Mouse (Mus musculus) retina, embryonic 14.5 days (tissue): Measurements from ENCODE around the gene Racgap1.
A peak's percentile ranks its signal among the peaks of the same experiment; 100 is the strongest.

Experiments
- DNase-seq: peaks from one replicate; pipeline ENCODE4 v3.0.0-alpha.2; 2015; ENCODE audit warnings: low spot score

Gene Racgap1

GRCm38 (mm10) chr15:99651163-99651872 lies at the start of gene Racgap1:
Gene Racgap1 (minus strand): TSS chr15:99651656.
- DNase-seq, result peak; percentile 99

GRCm38 (mm10) chr15:99700219-99701106 lies 49.0 kb upstream of the Racgap1 start:
- DNase-seq, result no peak

GRCm38 (mm10) chr15:99699715-99700114 lies 48.3 kb upstream of the Racgap1 start:
- no peak for DNase-seq

GRCm38 (mm10) chr15:99698533-99699085 lies 47.2 kb upstream of the Racgap1 start:
- DNase-seq, result no peak

- DNase-seq, result no peak
These were observed 45.9 kb upstream of the Racgap1 start for GRCm38 (mm10) chr15:99697309-99697708.

- DNase-seq, result peak; percentile 28
These were observed 40.5 kb upstream of the Racgap1 start for GRCm38 (mm10) chr15:99691976-99692375.

- no peak for DNase-seq
These were observed 39.5 kb upstream of the Racgap1 start for GRCm38 (mm10) chr15:99690924-99691323.

GRCm38 (mm10) chr15:99688712-99689111 lies 37.3 kb upstream of the Racgap1 start:
- peak; percentile 87 for DNase-seq

GRCm38 (mm10) chr15:99684156-99684555 lies 32.7 kb upstream of the Racgap1 start:
- DNase-seq, result no peak

- no peak for DNase-seq
These were observed 31.4 kb upstream of the Racgap1 start for GRCm38 (mm10) chr15:99682880-99683279.

- DNase-seq, result no peak
These were observed 27.6 kb upstream of the Racgap1 start for GRCm38 (mm10) chr15:99679008-99679407.

GRCm38 (mm10) chr15:99678063-99678800 lies 26.8 kb upstream of the Racgap1 start:
- DNase-seq, result peak; percentile 55

- peak; percentile 27 for DNase-seq
These were observed 25.6 kb upstream of the Racgap1 start for GRCm38 (mm10) chr15:99677089-99677488.

GRCm38 (mm10) chr15:99674866-99675265 lies 23.4 kb upstream of the Racgap1 start:
- DNase-seq, result no peak

GRCm38 (mm10) chr15:99671783-99672182 lies 20.3 kb upstream of the Racgap1 start:
- DNase-seq, result no peak

- no peak for DNase-seq
These were observed 19.7 kb upstream of the Racgap1 start for GRCm38 (mm10) chr15:99670964-99671670.

GRCm38 (mm10) chr15:99670154-99670821 lies 18.8 kb upstream of the Racgap1 start, which contains the start of gene Asic1:
Gene Asic1 (plus strand): TSS chr15:99670368.
- peak; percentile 69 for DNase-seq

GRCm38 (mm10) chr15:99669392-99669791 lies 17.9 kb upstream of the Racgap1 start:
- DNase-seq, result no peak

- peak; percentile 87 for DNase-seq
These were observed 17.4 kb upstream of the Racgap1 start for GRCm38 (mm10) chr15:99668881-99669280.

- no peak for DNase-seq
These were observed 16.1 kb upstream of the Racgap1 start for GRCm38 (mm10) chr15:99667544-99667943.
